Mouse (Mus musculus) thymus, postnatal 14 days (tissue): Measurements from ENCODE around the gene Opcml.

Source experiments
- DNase-seq: peaks from one replicate; pipeline ENCODE4 v3.0.0; 2021

The Opcml gene

GRCm38 (mm10) chr9:28806666-28807065 lies 1016.1 kb downstream of the Opcml start:
- no peak for DNase-seq

DNA sequence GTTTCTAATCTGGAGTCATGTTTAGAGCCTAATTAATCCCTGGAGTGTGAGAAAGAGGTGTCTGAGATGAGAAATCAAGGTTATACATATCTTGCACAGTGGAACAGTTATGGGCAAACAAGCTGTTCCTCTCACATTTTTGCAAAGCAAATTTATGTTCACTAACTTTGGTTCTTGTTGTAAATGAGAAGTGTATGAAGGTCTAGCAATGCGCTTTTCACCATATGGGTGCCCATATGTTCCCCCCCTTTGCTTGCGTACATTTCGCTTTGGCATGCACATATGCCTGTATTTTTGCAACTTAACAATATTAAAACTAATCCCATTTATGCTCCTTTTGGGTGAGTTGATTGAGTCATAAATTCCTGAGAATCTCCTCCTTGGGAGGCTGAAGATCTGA lies 1031.5 kb downstream of the Opcml start:
- no peak for DNase-seq

- DNase-seq: no peak
These were observed 1031.9 kb downstream of the Opcml start for GRCm38 (mm10) chr9:28822466-28822865.

- no peak for DNase-seq
These were observed 1035.2 kb downstream of the Opcml start for GRCm38 (mm10) chr9:28825821-28826220.

DNA sequence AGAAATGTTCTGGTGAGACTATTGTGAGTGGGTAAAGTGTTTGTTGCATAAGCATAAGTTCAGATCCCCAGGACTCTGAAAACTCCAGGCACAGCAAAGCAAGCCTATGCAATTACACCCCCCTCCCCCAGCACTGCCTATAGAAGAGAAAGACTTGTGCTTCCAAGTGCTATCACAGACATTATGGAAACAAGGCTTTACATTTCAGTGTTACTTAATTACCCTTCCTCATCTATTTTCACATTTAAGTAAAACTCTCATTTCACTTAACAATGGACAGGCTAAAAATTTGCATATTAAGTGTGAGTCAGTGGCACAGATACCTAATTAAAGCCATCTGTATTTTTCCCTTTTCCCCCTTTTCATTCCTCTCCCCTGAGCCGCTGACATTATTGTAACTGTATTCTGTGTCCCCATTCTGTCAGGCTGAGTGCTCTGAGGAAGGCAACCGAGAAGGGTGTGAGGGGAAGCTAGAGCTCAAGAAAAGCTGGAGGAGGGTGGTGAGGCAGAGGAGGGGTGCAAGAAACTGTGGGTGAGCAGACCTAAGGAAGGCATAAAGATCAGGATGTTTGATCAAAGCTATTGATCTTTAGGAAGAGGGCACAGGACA lies 1055.5 kb downstream of the Opcml start:
- DNase-seq: no peak

DNA sequence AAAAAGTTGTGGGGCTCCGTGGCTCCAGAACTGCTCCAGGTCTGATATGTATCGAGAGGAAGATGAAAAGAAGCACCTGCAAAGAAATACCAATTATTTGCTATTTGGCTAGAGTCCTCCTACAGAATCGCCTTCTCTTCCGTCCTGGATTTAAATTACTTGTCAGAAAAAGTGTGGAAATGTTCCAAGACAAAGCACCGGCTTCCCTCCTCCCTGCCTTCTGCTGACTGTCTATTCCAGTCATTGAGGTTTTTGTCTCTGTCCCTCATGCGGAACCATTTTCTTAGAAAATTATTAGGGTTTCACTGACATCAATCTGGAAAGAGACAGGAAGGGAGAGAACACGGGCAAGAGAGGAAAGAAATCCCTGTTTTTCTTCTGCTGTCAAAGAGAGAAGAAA lies 1065.3 kb downstream of the Opcml start:
- no peak for DNase-seq

GRCm38 (mm10) chr9:28861983-28862382 lies 1071.4 kb downstream of the Opcml start:
- no peak for DNase-seq

DNA sequence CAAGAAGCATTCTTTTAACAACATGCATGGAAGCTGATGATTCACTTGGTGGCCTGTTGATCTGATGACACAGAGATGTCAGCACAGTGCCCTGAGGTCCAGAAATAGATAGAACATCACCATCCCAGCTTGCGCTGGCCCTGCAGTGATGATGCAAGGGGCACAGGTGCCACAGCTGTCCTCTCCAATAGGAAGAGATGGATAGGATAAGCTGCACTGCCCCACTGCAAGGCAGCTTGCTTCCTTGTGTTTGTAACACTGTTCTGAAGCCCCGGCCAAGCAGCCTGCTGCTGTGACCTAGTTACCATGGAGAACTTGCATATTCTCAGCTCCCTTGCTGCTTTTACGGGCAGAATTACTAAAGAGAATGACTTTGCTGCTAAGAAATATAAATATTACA lies 1076.7 kb downstream of the Opcml start:
- no peak for DNase-seq

DNA sequence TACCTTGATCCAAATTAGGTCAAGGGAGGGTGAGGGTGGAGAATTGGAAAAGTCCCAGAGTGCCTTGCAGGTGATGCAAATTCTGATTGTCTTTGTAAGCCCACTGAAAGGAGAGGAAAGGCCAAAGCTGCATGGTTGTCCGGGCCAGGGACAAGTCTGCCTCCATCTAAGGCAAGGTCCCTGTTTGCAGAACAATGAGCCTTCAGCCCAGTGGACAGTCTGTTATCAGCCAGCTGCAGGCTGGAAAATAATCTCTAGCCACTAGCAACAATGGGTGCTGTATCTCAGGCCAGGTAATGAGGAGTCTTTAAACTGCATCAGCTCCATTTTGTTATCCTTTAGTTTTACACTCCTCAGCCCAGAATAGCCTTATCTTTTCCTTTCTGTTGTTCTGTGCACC lies 1079.9 kb downstream of the Opcml start:
- no peak for DNase-seq

- no peak for DNase-seq
These were observed 1092.0 kb downstream of the Opcml start for GRCm38 (mm10) chr9:28882566-28882965.

GRCm38 (mm10) chr9:28891611-28892010 lies 1101.0 kb downstream of the Opcml start:
- DNase-seq: no peak

DNA sequence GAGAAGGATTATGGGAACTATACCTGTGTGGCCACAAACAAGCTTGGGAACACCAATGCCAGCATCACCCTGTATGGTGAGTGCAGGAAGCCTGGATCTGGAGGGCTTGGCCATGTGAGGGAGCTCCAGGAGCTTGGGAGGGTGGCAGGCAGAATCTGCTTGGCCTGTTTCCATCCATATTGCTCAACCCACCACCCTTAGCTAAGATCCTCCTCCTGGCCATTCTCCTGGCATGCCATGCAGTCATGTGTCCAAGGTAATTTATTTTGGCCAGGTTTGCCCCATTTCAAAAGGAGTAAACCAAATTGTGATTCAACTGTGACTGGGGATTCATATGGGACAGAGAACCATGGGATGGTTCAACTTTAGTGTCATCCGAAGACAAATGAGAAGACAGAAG lies 1112.7 kb downstream of the Opcml start:
- DNase-seq: no peak

DNA sequence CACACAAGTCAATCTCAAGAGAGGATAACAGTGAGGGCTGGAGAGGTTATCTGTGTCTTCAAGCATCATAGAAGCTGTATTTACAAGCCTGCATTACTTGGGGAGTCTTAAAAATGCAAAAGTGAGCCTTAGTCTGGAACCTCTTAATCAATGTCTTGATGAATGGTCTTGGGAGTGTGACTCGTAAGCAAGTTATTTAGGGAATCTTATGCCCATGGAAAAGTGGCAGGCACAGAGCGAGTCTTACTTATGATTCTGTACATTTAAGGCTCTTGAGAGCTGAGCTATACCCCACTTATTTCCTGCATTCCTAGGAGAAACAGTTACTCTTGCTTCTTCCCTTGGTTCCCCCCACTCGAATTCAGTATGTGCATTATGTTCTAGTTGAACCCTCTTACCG lies 1119.2 kb downstream of the Opcml start:
- DNase-seq: no peak

GRCm38 (mm10) chr9:28911571-28912185 lies 1121.1 kb downstream of the Opcml start:
- DNase-seq: no peak

DNA sequence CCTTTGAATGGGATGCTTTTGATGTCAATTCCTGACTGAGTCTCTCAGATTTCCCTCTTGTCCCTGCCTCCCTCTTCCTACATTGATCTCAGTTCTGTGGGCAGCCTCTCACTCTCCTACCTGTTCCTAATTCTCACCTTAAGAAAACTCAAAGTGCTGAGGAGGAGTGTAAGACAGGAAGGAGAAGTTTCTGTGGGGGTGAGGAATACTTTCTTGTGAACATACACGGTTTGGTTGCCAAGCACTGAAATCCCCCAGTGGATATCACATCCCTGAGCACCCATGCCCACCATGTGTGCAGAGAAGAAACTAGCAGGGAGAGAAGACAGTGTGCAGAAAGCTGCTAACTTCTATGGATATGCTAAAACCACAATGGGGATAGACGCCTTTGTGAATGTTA lies 1141.5 kb downstream of the Opcml start:
- no peak for DNase-seq

DNA sequence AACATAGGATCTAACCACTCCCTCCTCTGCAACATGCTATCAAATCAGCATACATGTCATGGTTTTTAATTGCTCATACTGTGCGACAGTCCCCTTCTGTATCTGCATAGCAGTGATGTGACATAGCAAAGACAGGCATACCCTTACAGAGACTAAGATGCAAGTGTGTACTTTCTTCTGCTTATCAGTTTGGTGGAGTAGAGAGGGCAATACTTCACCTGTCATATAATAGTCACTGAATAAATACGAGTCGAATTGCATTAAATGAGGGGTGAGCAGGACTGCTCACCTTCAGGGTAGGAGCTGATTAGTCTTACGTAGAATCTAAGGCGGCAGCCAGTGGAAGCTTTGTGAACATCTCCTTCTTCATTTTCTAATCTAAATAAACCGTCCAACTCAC lies 1146.6 kb downstream of the Opcml start:
- DNase-seq: no peak

- DNase-seq: no peak
These were observed 1147.4 kb downstream of the Opcml start for GRCm38 (mm10) chr9:28937980-28938379.

DNA sequence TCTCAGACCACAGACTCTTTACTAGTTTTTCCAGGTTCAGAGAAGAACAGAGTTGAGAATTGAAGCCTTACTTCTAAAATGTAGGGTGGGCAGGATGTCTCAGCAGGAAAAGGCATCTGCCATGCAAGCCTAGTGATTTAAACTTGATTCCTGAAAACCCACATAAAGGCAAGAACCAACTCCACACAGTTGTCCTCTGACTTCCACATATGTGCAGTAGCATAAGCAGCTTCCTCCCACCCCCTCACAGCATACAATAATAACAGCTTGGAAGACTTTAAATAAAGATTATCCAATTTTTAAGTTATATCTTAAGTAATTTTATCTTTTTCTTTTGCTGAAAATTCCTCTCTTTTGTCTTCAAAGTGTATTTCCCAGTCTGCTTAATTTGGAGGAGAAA lies 1150.3 kb downstream of the Opcml start:
- no peak for DNase-seq

GRCm38 (mm10) chr9:28969455-28969854 lies 1178.9 kb downstream of the Opcml start:
- no peak for DNase-seq
